Comparison of ENCODE assay signal across 8 mouse cellular contexts in genomic region chr13:99344599-99345575, GRCm38 (mm10). TPM values are rescaled to one million over a fixed set of nuclear protein-coding genes. Genes with fewer than 3 reads are reported as not detected.
A peak's percentile ranks its signal among the peaks of the same experiment; 100 is the strongest.
DNase-seq lines count a peak whose midpoint lies in the region; ATAC-seq and TF ChIP-seq lines count a peak whose summit lies in the region.

Gene Ptcd2, minus strand, starts transcription at chr13:99344705.
Gene Mrps27, plus strand, starts transcription at chr13:99344786.

- H3K9ac ChIP-seq in embryonic facial prominence, embryonic 13.5 days, result peak within 1 kb of the TSS; percentile 76
- peak within 1 kb of the TSS; percentile 85 for H3K9ac ChIP-seq in limb, embryonic 12.5 days (replicated peaks)
- H3K9ac ChIP-seq in midbrain, embryonic 15.5 days, result peak within 1 kb of the TSS; percentile 84

- no peak for TF ChIP-seq POLR2A in kidney, adult 2 months (IDR thresholded peaks at IDR 0.05; ENCODE audit: low read depth, low read length)
- TF ChIP-seq POLR2A in spleen, adult 2 months (IDR thresholded peaks at IDR 0.05; ENCODE audit: low read depth, low read length), result peak; percentile 56

- H3K4me1 ChIP-seq in embryonic facial prominence, embryonic 13.5 days, result peaks cover 14% of the 10 kb centered on the region
- 0 out of 2 replicates have a peak, but pooled peaks cover 3% of the 10 kb centered on the region for H3K4me1 ChIP-seq in kidney, adult 2 months (ENCODE audit: control insufficient read depth, insufficient read depth, low read length)
- peaks cover 12% of the 10 kb centered on the region for H3K4me1 ChIP-seq in limb, embryonic 12.5 days (replicated peaks)
- peaks cover 17% of the 10 kb centered on the region for H3K4me1 ChIP-seq in midbrain, embryonic 15.5 days
- no peaks in the 10 kb centered on the region for H3K4me1 ChIP-seq in spleen, adult 2 months (ENCODE audit: control insufficient read depth, insufficient read depth, insufficient read length)

- H3K4me2 ChIP-seq in embryonic facial prominence, embryonic 13.5 days, result peak within 1 kb of the TSS; percentile 78
- H3K4me2 ChIP-seq in limb, embryonic 12.5 days, result peak within 1 kb of the TSS; percentile 82
- H3K4me2 ChIP-seq in midbrain, embryonic 15.5 days, result peak within 1 kb of the TSS; percentile 72

- peak; percentile 95 for ATAC-seq in embryonic facial prominence, embryonic 13.5 days (ENCODE audit: insufficient number of reproducible peaks, insufficient read depth, low FRiP score, low TSS enrichment, low read depth)
- ATAC-seq in limb, embryonic 12.5 days (ENCODE audit: insufficient number of reproducible peaks, insufficient read depth, low FRiP score, low TSS enrichment, low read depth), result peak; percentile 95
- peak; percentile 99 for ATAC-seq in midbrain, embryonic 15.5 days (replicated peaks)

- 3% methylated on average over 39 of the region's 39 CpGs for WGBS in embryonic facial prominence, embryonic 13.5 days
- WGBS in kidney, adult 2 months, result 1% methylated on average over 39 of the region's 39 CpGs
- WGBS in limb, embryonic 12.5 days, result 2% methylated on average over 39 of the region's 39 CpGs
- WGBS in midbrain, embryonic 15.5 days, result 4% methylated on average over 39 of the region's 39 CpGs
- 2% methylated on average over 39 of the region's 39 CpGs for WGBS in spleen, adult 2 months

- H3K27ac ChIP-seq in embryonic facial prominence, embryonic 13.5 days, result peak within 1 kb of the TSS; percentile 82
- H3K27ac ChIP-seq in kidney, adult 2 months (ENCODE audit: insufficient read depth, low read depth, low read length), result peak within 1 kb of the TSS; percentile 84
- H3K27ac ChIP-seq in limb, embryonic 12.5 days, result peak within 1 kb of the TSS; percentile 91
- H3K27ac ChIP-seq in midbrain, embryonic 15.5 days, result peak within 1 kb of the TSS; percentile 86
- peak within 1 kb of the TSS; percentile 81 for H3K27ac ChIP-seq in spleen, adult 2 months (ENCODE audit: insufficient read depth, low read length)

- TF ChIP-seq CTCF in kidney, adult 2 months (conservative IDR thresholded peaks at IDR 0.05; ENCODE audit: insufficient read depth, insufficient read length, low read depth, low read length), result no peak
- no peak for TF ChIP-seq CTCF in spleen, adult 2 months (IDR thresholded peaks at IDR 0.05; ENCODE audit: extremely low read depth, insufficient read depth, insufficient read length, insufficient replicate concordance)

- peak within 1 kb of the TSS; percentile 53 for H3K4me3 ChIP-seq in embryonic facial prominence, embryonic 13.5 days
- peak within 1 kb of the TSS; percentile 99 for H3K4me3 ChIP-seq in kidney, adult 2 months (ENCODE audit: insufficient read depth, low read depth, low read length)
- H3K4me3 ChIP-seq in limb, embryonic 12.5 days (replicated peaks), result peak within 1 kb of the TSS; percentile 81
- peak within 1 kb of the TSS; percentile 80 for H3K4me3 ChIP-seq in midbrain, embryonic 15.5 days
- peak within 1 kb of the TSS; percentile 94 for H3K4me3 ChIP-seq in spleen, adult 2 months (ENCODE audit: extremely low read depth, insufficient read depth, insufficient read length)

- peak; percentile 93 for DNase-seq in 3134 (ENCODE audit: extremely low read depth, insufficient read length, low spot score)
- DNase-seq in adrenal gland, postnatal 36 days, result peak; percentile 99
- DNase-seq in heart, adult 18-20 months, result peak; percentile 97 to 98
- peak; percentile 98 for DNase-seq in kidney, adult 2 months
- DNase-seq in spleen, adult 2 months (ENCODE audit: low read depth in 1 of 2, low spot score in 2 of 2), result peak; percentile 85 to 98

- peaks cover 42% of the 10 kb centered on the region for H3K36me3 ChIP-seq in embryonic facial prominence, embryonic 13.5 days
- H3K36me3 ChIP-seq in kidney, adult 2 months (ENCODE audit: control insufficient read depth, insufficient read depth, low read length), result no peaks in the 10 kb centered on the region
- H3K36me3 ChIP-seq in limb, embryonic 12.5 days, result peaks cover 49% of the 10 kb centered on the region
- H3K36me3 ChIP-seq in midbrain, embryonic 15.5 days (replicated peaks), result 0 out of 2 replicates have a peak, but pooled peaks cover 4% of the 10 kb centered on the region
- H3K36me3 ChIP-seq in spleen, adult 2 months (ENCODE audit: control insufficient read depth, insufficient read depth, low read length), result peaks cover 9% of the 10 kb centered on the region

- H3K27me3 ChIP-seq in embryonic facial prominence, embryonic 13.5 days, result no peaks in the 10 kb centered on the region
- no peaks in the 10 kb centered on the region for H3K27me3 ChIP-seq in kidney, adult 2 months (replicated peaks; ENCODE audit: control insufficient read depth, insufficient read depth, low read length)
- no peaks in the 10 kb centered on the region for H3K27me3 ChIP-seq in limb, embryonic 12.5 days
- H3K27me3 ChIP-seq in midbrain, embryonic 15.5 days (replicated peaks), result no peaks in the 10 kb centered on the region
- H3K27me3 ChIP-seq in spleen, adult 2 months (ENCODE audit: control insufficient read depth, insufficient read depth, low read length), result no peaks in the 10 kb centered on the region

- H3K9me3 ChIP-seq in embryonic facial prominence, embryonic 13.5 days, result no peaks in the 10 kb centered on the region
- no peaks in the 10 kb centered on the region for H3K9me3 ChIP-seq in limb, embryonic 12.5 days
- no peaks in the 10 kb centered on the region for H3K9me3 ChIP-seq in midbrain, embryonic 15.5 days

RNA-seq across cellular contexts. Expression of gene Ptcd2, which starts in this region (rescaled TPM):
- 10 to 100 TPM; 26.7 to 41.3 TPM for total RNA-seq in adrenal gland, postnatal 36 days (2021)
- polyA plus RNA-seq in embryonic facial prominence, embryonic 13.5 days (2015; fragmentation: Nextera tagmentation; extraction: Ambion mirVana), result 44.7 and 45.8 TPM in 2 replicates
- 10 to 100 TPM; 55.4 to 60.7 TPM for total RNA-seq in heart, adult 18-20 months (2021)
- polyA plus RNA-seq in kidney, adult 2 months (2012; rRNA removed), result 27.3 and 29.4 TPM in 2 replicates
- 47.4 and 49.2 TPM in 2 replicates for polyA plus RNA-seq in limb, embryonic 12.5 days (2016; fragmentation: Nextera tagmentation; extraction: Ambion mirVana)
- polyA plus RNA-seq in midbrain, embryonic 15.5 days (2015; fragmentation: Nextera tagmentation; extraction: Ambion mirVana), result 51.2 and 53.2 TPM in 2 replicates
- polyA plus RNA-seq in spleen, adult 2 months (2012; rRNA removed), result 12.1 and 12.3 TPM in 2 replicates

RNA-seq across cellular contexts. Expression of gene Mrps27, which starts in this region (rescaled TPM):
- 10 to 100 TPM; 43.8 to 51.0 TPM for total RNA-seq in adrenal gland, postnatal 36 days (2021)
- 60.1 and 62.5 TPM in 2 replicates for polyA plus RNA-seq in embryonic facial prominence, embryonic 13.5 days (2015; fragmentation: Nextera tagmentation; extraction: Ambion mirVana)
- total RNA-seq in heart, adult 18-20 months (2021), result 10 to 100 TPM; 49.5 to 50.0 TPM
- 24.2 and 26.7 TPM in 2 replicates for polyA plus RNA-seq in kidney, adult 2 months (2012; rRNA removed)
- polyA plus RNA-seq in limb, embryonic 12.5 days (2016; fragmentation: Nextera tagmentation; extraction: Ambion mirVana), result 66.2 and 69.6 TPM in 2 replicates
- 38.9 and 41.6 TPM in 2 replicates for polyA plus RNA-seq in midbrain, embryonic 15.5 days (2015; fragmentation: Nextera tagmentation; extraction: Ambion mirVana)
- polyA plus RNA-seq in spleen, adult 2 months (2012; rRNA removed), result 6.7 and 9.0 TPM in 2 replicates

Comparison
In these comparisons a context has a peak if more than half of its experiments do, and no peak if none do; other contexts are left out.
1. Peak in every context shown above with its lines: DNase-seq, ATAC-seq, H3K4me3 ChIP-seq and H3K27ac ChIP-seq.